Mouse (Mus musculus): Measurements from ENCODE around the gene Cyp26b1. TPM values are rescaled to one million over a fixed set of nuclear protein-coding genes. Genes with fewer than 3 reads are reported as not detected.

Gene Cyp26b1
- polyA plus RNA-seq, 2 experiments: 0.07 TPM; not detected in 1

GRCm38 (mm10) chr6:84566825-84567224 lies 26.9 kb downstream of the Cyp26b1 start:
- 53% methylated on average over 2 of the region's 2 CpGs for WGBS (ENCODE audit: insufficient replicate concordance)
- no peak overlapping the region for H3K4me2 ChIP-seq (ENCODE audit: low read depth)
- H3K4me1 ChIP-seq (replicated peaks; ENCODE audit: control insufficient read depth in 2 of 2, insufficient read depth in 2 of 2, low read length in 1 of 2): no peaks in the 10 kb centered on the region
- no peaks in the 10 kb centered on the region for H3K36me3 ChIP-seq (replicated peaks; ENCODE audit: control insufficient read depth, insufficient read depth, low read depth)
- ATAC-seq (ENCODE audit: insufficient read depth) (no peak), DNase-seq (ENCODE audit: low read depth in 3 of 3, low spot score in 3 of 3) (no peak)
- H3K27me3 ChIP-seq (ENCODE audit: control insufficient read depth, insufficient read depth, low read length): no peaks in the 10 kb centered on the region
- no peaks in the 10 kb centered on the region for H3K9me3 ChIP-seq (ENCODE audit: control insufficient read depth, low read length)
- H3K4me3 ChIP-seq (ENCODE audit: insufficient read depth in 1 of 2, low read depth in 2 of 2, low read length in 2 of 2): no peak overlapping the region
- H3K27ac ChIP-seq: no peak overlapping the region
- TF ChIP-seq CTCF (IDR thresholded peaks at IDR 0.05; ENCODE audit: low read depth): no peak
- TF ChIP-seq EP300 (IDR thresholded peaks at IDR 0.05; ENCODE audit: low read depth): no peak
- H3K9ac ChIP-seq (replicated peaks): no peak overlapping the region

- DNase-seq (ENCODE audit: low read depth in 3 of 3, low spot score in 3 of 3): no peak
- WGBS (ENCODE audit: insufficient replicate concordance): 76% methylated on average over 5 of the region's 5 CpGs
Observed at GRCm38 (mm10) chr6:84565245-84565644, 28.5 kb downstream of the Cyp26b1 start.

GRCm38 (mm10) chr6:84562948-84563347 lies 30.8 kb downstream of the Cyp26b1 start:
- Histone ChIP-seq H3K4me2 (ENCODE audit: low read depth) (no peak overlapping the region), H3K4me3 (ENCODE audit: insufficient read depth in 1 of 2, low read depth in 2 of 2, low read length in 2 of 2) (no peak overlapping the region), H3K4me1 (replicated peaks; ENCODE audit: control insufficient read depth in 2 of 2, insufficient read depth in 2 of 2, low read length in 1 of 2) (no peaks in the 10 kb centered on the region), H3K36me3 (replicated peaks; ENCODE audit: control insufficient read depth, insufficient read depth, low read depth) (no peaks in the 10 kb centered on the region), H3K27ac (no peak overlapping the region), H3K27me3 (ENCODE audit: control insufficient read depth, insufficient read depth, low read length) (no peaks in the 10 kb centered on the region), H3K9ac (replicated peaks) (no peak overlapping the region), H3K9me3 (ENCODE audit: control insufficient read depth, low read length) (no peaks in the 10 kb centered on the region)
- WGBS (ENCODE audit: insufficient replicate concordance): 30% methylated on average over 4 of the region's 4 CpGs
- ATAC-seq (ENCODE audit: insufficient read depth) (no peak), DNase-seq (ENCODE audit: low read depth in 3 of 3, low spot score in 3 of 3) (no peak)
- TF ChIP-seq CTCF (IDR thresholded peaks at IDR 0.05; ENCODE audit: low read depth) (no peak), EP300 (IDR thresholded peaks at IDR 0.05; ENCODE audit: low read depth) (no peak)

More at GRCm38 (mm10) chr6:84565245-84565644, 28.5 kb downstream of the Cyp26b1 start:
- TF ChIP-seq CTCF (IDR thresholded peaks at IDR 0.05; ENCODE audit: low read depth) (no peak), EP300 (IDR thresholded peaks at IDR 0.05; ENCODE audit: low read depth) (no peak)
- no peaks in the 10 kb centered on the region for H3K27me3 ChIP-seq (ENCODE audit: control insufficient read depth, insufficient read depth, low read length)
- no peak overlapping the region for H3K9ac ChIP-seq (replicated peaks)
- no peak for ATAC-seq (ENCODE audit: insufficient read depth)
- no peak overlapping the region for H3K4me3 ChIP-seq (ENCODE audit: insufficient read depth in 1 of 2, low read depth in 2 of 2, low read length in 2 of 2)
- no peaks in the 10 kb centered on the region for H3K9me3 ChIP-seq (ENCODE audit: control insufficient read depth, low read length)
- no peak overlapping the region for H3K27ac ChIP-seq
- no peaks in the 10 kb centered on the region for H3K36me3 ChIP-seq (replicated peaks; ENCODE audit: control insufficient read depth, insufficient read depth, low read depth)
- H3K4me2 ChIP-seq (ENCODE audit: low read depth): no peak overlapping the region
- no peaks in the 10 kb centered on the region for H3K4me1 ChIP-seq (replicated peaks; ENCODE audit: control insufficient read depth in 2 of 2, insufficient read depth in 2 of 2, low read length in 1 of 2)

GRCm38 (mm10) chr6:84561171-84561570 lies 32.5 kb downstream of the Cyp26b1 start:
- Histone ChIP-seq H3K9me3 (ENCODE audit: control insufficient read depth, low read length) (no peaks in the 10 kb centered on the region), H3K4me2 (ENCODE audit: low read depth) (no peak overlapping the region), H3K9ac (replicated peaks) (no peak overlapping the region), H3K27me3 (ENCODE audit: control insufficient read depth, insufficient read depth, low read length) (no peaks in the 10 kb centered on the region), H3K27ac (no peak overlapping the region), H3K36me3 (replicated peaks; ENCODE audit: control insufficient read depth, insufficient read depth, low read depth) (no peaks in the 10 kb centered on the region), H3K4me1 (replicated peaks; ENCODE audit: control insufficient read depth in 2 of 2, insufficient read depth in 2 of 2, low read length in 1 of 2) (no peaks in the 10 kb centered on the region), H3K4me3 (ENCODE audit: insufficient read depth in 1 of 2, low read depth in 2 of 2, low read length in 2 of 2) (no peak overlapping the region)
- 68% methylated on average over 1 of the region's 1 CpGs for WGBS (ENCODE audit: insufficient replicate concordance)
- TF ChIP-seq EP300 (IDR thresholded peaks at IDR 0.05; ENCODE audit: low read depth): no peak
- no peak for TF ChIP-seq CTCF (IDR thresholded peaks at IDR 0.05; ENCODE audit: low read depth)
- ATAC-seq (ENCODE audit: insufficient read depth) (no peak), DNase-seq (ENCODE audit: low read depth in 3 of 3, low spot score in 3 of 3) (no peak)

- TF ChIP-seq CTCF (IDR thresholded peaks at IDR 0.05; ENCODE audit: low read depth) (no peak), EP300 (IDR thresholded peaks at IDR 0.05; ENCODE audit: low read depth) (no peak)
- Histone ChIP-seq H3K4me1 (replicated peaks; ENCODE audit: control insufficient read depth in 2 of 2, insufficient read depth in 2 of 2, low read length in 1 of 2) (no peaks in the 10 kb centered on the region), H3K36me3 (replicated peaks; ENCODE audit: control insufficient read depth, insufficient read depth, low read depth) (no peaks in the 10 kb centered on the region), H3K27ac (no peak overlapping the region), H3K27me3 (ENCODE audit: control insufficient read depth, insufficient read depth, low read length) (no peaks in the 10 kb centered on the region), H3K9ac (replicated peaks) (no peak overlapping the region), H3K4me2 (ENCODE audit: low read depth) (no peak overlapping the region), H3K9me3 (ENCODE audit: control insufficient read depth, low read length) (no peaks in the 10 kb centered on the region), H3K4me3 (ENCODE audit: insufficient read depth in 1 of 2, low read depth in 2 of 2, low read length in 2 of 2) (no peak overlapping the region)
- ATAC-seq (ENCODE audit: insufficient read depth): no peak
- WGBS (ENCODE audit: insufficient replicate concordance): 33% methylated on average over 9 of the region's 9 CpGs
- DNase-seq (ENCODE audit: low read depth in 3 of 3, low spot score in 3 of 3): no peak
Observed at GRCm38 (mm10) chr6:84549852-84550437, 43.8 kb downstream of the Cyp26b1 start.
